Mouse (Mus musculus) megakaryocyte, embryonic 14.5 days (primary cell): ENCODE measurements around the gene Serpinf1. TPM values are rescaled to one million over a fixed set of nuclear protein-coding genes. Genes with fewer than 3 reads are reported as not detected.

Experiments
- H3K27me3 ChIP-seq: replicated peaks from 2 replicates; pipeline ENCODE3; 2012; ENCODE audit warnings: inconsistent platforms
- H3K36me3 ChIP-seq: replicated peaks from 2 replicates; pipeline ENCODE3; 2012; ENCODE audit warnings: low read length, inconsistent platforms, mixed read lengths
- H3K4me1 ChIP-seq: 2 replicates; pipeline ENCODE4 v1.6.1; 2012; ENCODE audit warnings: inconsistent platforms
- H3K4me3 ChIP-seq: replicated peaks from 2 replicates; pipeline ENCODE3; 2012; ENCODE audit warnings: moderate library complexity, mild to moderate bottlenecking, inconsistent platforms
- H3K9me3 ChIP-seq: 2 replicates; pipeline ENCODE4 v1.6.1; 2012; ENCODE audit warnings: inconsistent platforms
- FLI1 ChIP-seq: IDR thresholded peaks from 2 replicates; pipeline ENCODE4 v1.6.1; 2012; ENCODE audit warnings: low read length, inconsistent platforms, mixed read lengths
- GATA1 ChIP-seq: IDR thresholded peaks from 3 replicates; pipeline ENCODE4 v1.6.1; 2012; ENCODE audit warnings: mixed read lengths, low read length, inconsistent platforms, borderline replicate concordance
- polyA plus RNA-seq: library from polyadenylated mRNA; stranded (reverse); fragments of >175 nt; gene quantifications from 2 replicates; pipeline ENCODE4 v1.2.3, GENCODE M21; 2012; ENCODE audit warnings: low replicate concordance; ENCODE audit not compliant: insufficient read depth

Gene Serpinf1
- polyA plus RNA-seq, 1 experiment, result 2.5 TPM

DNA sequence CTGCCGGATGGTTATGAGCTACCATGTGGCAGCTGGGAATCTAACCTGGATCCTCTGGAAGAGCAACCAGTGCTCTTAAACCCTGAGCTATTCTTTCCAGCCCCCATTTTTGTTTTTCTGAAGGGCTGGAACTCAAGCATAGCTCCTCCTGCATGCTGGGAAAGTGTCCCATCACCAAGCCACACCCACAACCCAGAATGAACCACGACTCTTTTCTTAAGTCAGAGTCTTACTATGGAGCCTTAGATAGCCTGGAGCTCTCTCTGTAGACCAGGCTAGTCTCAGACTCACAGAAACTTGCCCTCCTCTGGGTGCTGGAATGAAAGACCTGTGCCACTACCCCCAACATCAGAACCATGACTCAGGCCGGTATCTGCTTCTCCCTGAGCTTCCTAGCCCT is 26.1 kb upstream of the Serpinf1 start:
- Histone ChIP-seq H3K4me3 (no peak overlapping the region), H3K36me3 (peaks cover 95% of the 10 kb centered on the region), H3K4me1 (peaks cover 58% of the 10 kb centered on the region), H3K27me3 (no peaks in the 10 kb centered on the region), H3K9me3 (no peaks in the 10 kb centered on the region)
- TF ChIP-seq FLI1 (no peak), GATA1 (no peak)

DNA sequence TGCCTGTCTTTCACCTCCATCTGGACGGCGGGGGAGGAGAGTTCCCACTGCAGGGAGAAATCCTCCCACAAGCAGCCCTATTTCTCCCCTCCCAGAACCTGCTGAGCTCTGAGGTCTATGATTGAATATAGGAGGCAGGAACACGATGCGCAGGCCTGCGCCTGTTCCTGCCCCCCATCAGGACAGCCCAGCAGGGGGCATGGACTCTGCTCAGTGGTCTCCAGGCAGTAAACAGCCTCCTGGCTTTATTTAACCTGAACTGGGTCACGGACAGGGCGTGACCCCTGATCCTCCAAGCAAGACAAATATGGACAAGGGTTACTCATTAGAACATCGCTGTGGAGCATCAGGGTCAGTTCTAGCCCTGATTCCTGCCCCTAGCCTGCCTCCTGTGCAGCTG is 21.2 kb upstream of the Serpinf1 start:
- H3K9me3 ChIP-seq, result no peaks in the 10 kb centered on the region
- peaks cover 5% of the 10 kb centered on the region for H3K27me3 ChIP-seq
- H3K4me3 ChIP-seq, result no peak overlapping the region
- H3K36me3 ChIP-seq, result peaks cover 87% of the 10 kb centered on the region
- H3K4me1 ChIP-seq, result peaks cover 19% of the 10 kb centered on the region
- TF ChIP-seq GATA1 (no peak), FLI1 (no peak)

DNA sequence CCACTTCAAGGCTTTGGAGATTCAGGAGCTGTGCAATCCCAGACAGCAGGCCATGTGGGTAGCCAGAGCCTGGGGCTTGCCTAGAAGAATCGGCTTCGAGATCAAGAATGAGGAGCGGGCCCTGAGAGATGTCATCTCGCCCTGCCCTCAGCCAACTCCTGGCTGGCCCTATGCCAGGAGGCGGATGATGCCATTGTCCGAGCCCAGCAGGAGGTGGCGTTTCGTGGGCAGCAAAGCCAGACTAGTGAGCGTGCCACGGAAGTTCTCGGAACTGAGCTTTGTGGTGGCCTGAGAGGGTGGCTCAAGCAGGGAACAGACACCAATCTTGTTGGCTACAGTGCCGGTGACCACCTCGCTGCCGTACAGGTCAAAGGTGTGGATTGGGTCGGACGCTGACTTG is 19.1 kb upstream of the Serpinf1 start:
- Histone ChIP-seq H3K9me3 (no peaks in the 10 kb centered on the region), H3K4me1 (peaks cover 8% of the 10 kb centered on the region; the same call in 1 of the 2 replicates), H3K4me3 (no peak overlapping the region), H3K36me3 (peaks cover 66% of the 10 kb centered on the region), H3K27me3 (peaks cover 22% of the 10 kb centered on the region)
- TF ChIP-seq FLI1 (no peak), GATA1 (no peak)

GRCm38 (mm10) chr11:75441034-75441433 is 18.5 kb upstream of the Serpinf1 start:
- TF ChIP-seq FLI1 (no peak), GATA1 (no peak)
- peaks cover 8% of the 10 kb centered on the region; the same call in 1 of the 2 replicates for H3K4me1 ChIP-seq
- no peaks in the 10 kb centered on the region for H3K9me3 ChIP-seq
- H3K4me3 ChIP-seq, result no peak overlapping the region
- peaks cover 61% of the 10 kb centered on the region for H3K36me3 ChIP-seq
- H3K27me3 ChIP-seq, result peaks cover 28% of the 10 kb centered on the region

- TF ChIP-seq GATA1, result no peak
- TF ChIP-seq FLI1, result no peak
- peaks cover 5% of the 10 kb centered on the region for H3K9me3 ChIP-seq
- H3K36me3 ChIP-seq, result peaks cover 50% of the 10 kb centered on the region
- peaks cover 36% of the 10 kb centered on the region for H3K27me3 ChIP-seq
- H3K4me1 ChIP-seq, result peaks cover 8% of the 10 kb centered on the region; the same call in 1 of the 2 replicates
- no peak overlapping the region for H3K4me3 ChIP-seq
These were observed 17.4 kb upstream of the Serpinf1 start for GRCm38 (mm10) chr11:75439951-75440350.

GRCm38 (mm10) chr11:75439363-75439762 is 16.9 kb upstream of the Serpinf1 start, which contains the start of gene Serpinf2:
Serpinf2 (minus strand) TSS chr11:75439591.
- Histone ChIP-seq H3K27me3 (peaks cover 36% of the 10 kb centered on the region), H3K9me3 (peaks cover 8% of the 10 kb centered on the region), H3K4me1 (peaks cover 10% of the 10 kb centered on the region; the same call in 1 of the 2 replicates), H3K36me3 (peaks cover 44% of the 10 kb centered on the region), H3K4me3 (no peak within 1 kb of the TSS)
- no peak for TF ChIP-seq FLI1

- Histone ChIP-seq H3K4me3 (no peak overlapping the region), H3K36me3 (peaks cover 38% of the 10 kb centered on the region), H3K27me3 (peaks cover 36% of the 10 kb centered on the region), H3K4me1 (peaks cover 10% of the 10 kb centered on the region; the same call in 1 of the 2 replicates), H3K9me3 (peaks cover 12% of the 10 kb centered on the region)
- TF ChIP-seq FLI1, result no peak
- no peak for TF ChIP-seq GATA1
These were observed 16.3 kb upstream of the Serpinf1 start for GRCm38 (mm10) chr11:75438804-75439203.

GRCm38 (mm10) chr11:75438194-75438593 is 15.7 kb upstream of the Serpinf1 start:
- H3K27me3 ChIP-seq, result peaks cover 36% of the 10 kb centered on the region
- peaks cover 10% of the 10 kb centered on the region; the same call in 1 of the 2 replicates for H3K4me1 ChIP-seq
- TF ChIP-seq GATA1, result no peak
- no peak for TF ChIP-seq FLI1
- H3K36me3 ChIP-seq, result peaks cover 32% of the 10 kb centered on the region
- H3K4me3 ChIP-seq, result no peak overlapping the region
- peaks cover 12% of the 10 kb centered on the region for H3K9me3 ChIP-seq

DNA sequence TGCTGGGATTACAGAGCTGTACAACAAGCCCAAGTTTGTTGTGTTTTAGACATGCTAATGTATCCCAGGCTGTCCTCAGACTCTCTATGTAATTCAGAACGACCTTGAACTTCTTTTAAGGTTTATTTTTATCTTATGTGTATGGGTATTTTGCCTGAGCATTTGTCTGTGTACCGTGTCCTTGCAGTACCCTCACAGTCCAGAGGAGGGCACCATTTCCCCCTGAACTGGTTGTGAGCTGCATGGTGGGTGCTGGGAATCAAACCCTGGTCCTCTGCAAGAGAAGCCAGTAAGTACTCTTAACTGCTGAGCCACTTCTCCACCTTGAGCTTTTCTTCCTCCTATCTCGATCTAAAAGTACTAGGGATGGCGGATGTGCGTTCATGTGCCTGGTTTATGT is 11.6 kb upstream of the Serpinf1 start:
- no peak for TF ChIP-seq GATA1
- H3K36me3 ChIP-seq, result no peaks in the 10 kb centered on the region
- peaks cover 6% of the 10 kb centered on the region; the same call in 1 of the 2 replicates for H3K4me1 ChIP-seq
- peaks cover 56% of the 10 kb centered on the region for H3K27me3 ChIP-seq
- H3K4me3 ChIP-seq, result no peak overlapping the region
- peaks cover 22% of the 10 kb centered on the region for H3K9me3 ChIP-seq

DNA sequence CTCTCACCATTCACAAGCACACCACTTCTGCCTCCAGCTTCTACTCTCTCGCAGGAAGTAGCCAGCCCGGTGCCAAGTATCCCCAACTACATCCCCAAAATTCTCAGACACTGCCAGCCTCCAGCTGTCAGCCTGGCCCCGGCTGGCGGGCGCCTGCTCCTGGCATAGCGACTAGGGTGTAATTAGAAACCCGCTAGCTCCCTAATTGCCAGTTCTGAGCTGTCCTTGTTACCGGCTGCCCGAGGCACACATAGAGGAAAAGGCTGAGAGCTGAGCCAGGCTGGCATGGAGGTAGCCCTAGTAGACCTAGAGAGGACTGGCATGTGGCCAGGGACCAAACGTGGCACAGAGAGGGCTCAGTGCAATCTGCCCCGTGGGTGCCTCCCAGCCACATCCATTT is 8.8 kb upstream of the Serpinf1 start:
- no peak for TF ChIP-seq FLI1
- TF ChIP-seq GATA1, result no peak
- no peaks in the 10 kb centered on the region for H3K36me3 ChIP-seq
- no peak overlapping the region for H3K4me3 ChIP-seq
- peaks cover 43% of the 10 kb centered on the region for H3K27me3 ChIP-seq
- H3K4me1 ChIP-seq, result peaks cover 15% of the 10 kb centered on the region
- peaks cover 22% of the 10 kb centered on the region for H3K9me3 ChIP-seq
